Mouse (Mus musculus): ENCODE measurements around the gene Tcirg1. TPM values are rescaled to one million over a fixed set of nuclear protein-coding genes. Genes with fewer than 3 reads are reported as not detected.

Tcirg1 gene
- total RNA-seq, 2 experiments from 2014 or later, result 25.9 to 34.5 TPM

GRCm38 (mm10) chr19:3928779-3929178 is 21.8 kb upstream of the Tcirg1 start:
- no peak for DNase-seq (ENCODE audit: low spot score in 2 of 2)

- no peak for DNase-seq (ENCODE audit: low spot score in 2 of 2)
These were observed 21.1 kb upstream of the Tcirg1 start for GRCm38 (mm10) chr19:3927989-3928388.

- DNase-seq (ENCODE audit: low spot score in 2 of 2), result no peak
These were observed 19.8 kb upstream of the Tcirg1 start for GRCm38 (mm10) chr19:3926685-3927084.

- no peak for DNase-seq (ENCODE audit: low spot score in 2 of 2)
These were observed 19.3 kb upstream of the Tcirg1 start for GRCm38 (mm10) chr19:3926279-3926678.

GRCm38 (mm10) chr19:3925859-3926258 is 18.9 kb upstream of the Tcirg1 start:
- DNase-seq (ENCODE audit: low spot score in 2 of 2), result no peak

- DNase-seq (ENCODE audit: low spot score in 2 of 2), result no peak
These were observed 17.9 kb upstream of the Tcirg1 start for GRCm38 (mm10) chr19:3924868-3925267.

- DNase-seq (ENCODE audit: low spot score in 2 of 2), result no peak
These were observed 17.3 kb upstream of the Tcirg1 start for GRCm38 (mm10) chr19:3924190-3924589.

- DNase-seq (ENCODE audit: low spot score in 2 of 2), result peak in 1 of 2 experiments; percentile 78
These were observed 16.7 kb upstream of the Tcirg1 start for GRCm38 (mm10) chr19:3923586-3923985.

GRCm38 (mm10) chr19:3922661-3923371 is 15.9 kb upstream of the Tcirg1 start:
- no peak for DNase-seq (ENCODE audit: low spot score in 2 of 2)

GRCm38 (mm10) chr19:3919928-3920327 is 13.0 kb upstream of the Tcirg1 start:
- DNase-seq (ENCODE audit: low spot score in 2 of 2), result no peak

- no peak for DNase-seq (ENCODE audit: low spot score in 2 of 2)
These were observed 9.8 kb upstream of the Tcirg1 start for GRCm38 (mm10) chr19:3916727-3917126.

- no peak for DNase-seq (ENCODE audit: low spot score in 2 of 2)
These were observed 7.6 kb upstream of the Tcirg1 start for GRCm38 (mm10) chr19:3914535-3914934.

- DNase-seq (ENCODE audit: low spot score in 2 of 2), result no peak
These were observed 6.8 kb upstream of the Tcirg1 start for GRCm38 (mm10) chr19:3913692-3914091.

- peak; percentile 62 to 86 for DNase-seq (ENCODE audit: low spot score in 2 of 2)
These were observed 5.6 kb upstream of the Tcirg1 start, which contains the start of gene Ndufs8 for GRCm38 (mm10) chr19:3912337-3913204. Ndufs8 (minus strand) TSS chr19:3912774.

GRCm38 (mm10) chr19:3910206-3910605 is 3.3 kb upstream of the Tcirg1 start:
- DNase-seq (ENCODE audit: low spot score in 2 of 2), result no peak

GRCm38 (mm10) chr19:3907876-3908660 is 1.1 kb upstream of the Tcirg1 start:
- DNase-seq (ENCODE audit: low spot score in 2 of 2), result no peak

GRCm38 (mm10) chr19:3906326-3906725 is 607 bp downstream of the Tcirg1 start:
- no peak for DNase-seq (ENCODE audit: low spot score in 2 of 2)

GRCm38 (mm10) chr19:3905261-3905969 is 1.5 kb downstream of the Tcirg1 start:
- DNase-seq (ENCODE audit: low spot score in 2 of 2), result no peak

GRCm38 (mm10) chr19:3904363-3904675 is 2.6 kb downstream of the Tcirg1 start:
- DNase-seq (ENCODE audit: low spot score in 2 of 2), result no peak

GRCm38 (mm10) chr19:3903648-3904362 is 3.1 kb downstream of the Tcirg1 start:
- DNase-seq (ENCODE audit: low spot score in 2 of 2), result no peak
